Mouse (Mus musculus): Measurements from ENCODE around the gene Epb41l4b.

Gene Epb41l4b

GRCm38 (mm10) chr4:57113472-57114216 is 29.6 kb downstream of the Epb41l4b start:
- no peak for DNase-seq (ENCODE audit: low spot score)

GRCm38 (mm10) chr4:57111992-57112540 is 31.2 kb downstream of the Epb41l4b start:
- DNase-seq (ENCODE audit: low spot score): no peak

- DNase-seq (ENCODE audit: low spot score): no peak
Measured at GRCm38 (mm10) chr4:57111411-57111810, 31.8 kb downstream of the Epb41l4b start.

GRCm38 (mm10) chr4:57109543-57109942 is 33.7 kb downstream of the Epb41l4b start:
- no peak for DNase-seq (ENCODE audit: low spot score)

GRCm38 (mm10) chr4:57105339-57105738 is 37.9 kb downstream of the Epb41l4b start:
- no peak for DNase-seq (ENCODE audit: low spot score)

- no peak for DNase-seq (ENCODE audit: low spot score)
Measured at GRCm38 (mm10) chr4:57103830-57104229, 39.4 kb downstream of the Epb41l4b start.

- no peak for DNase-seq (ENCODE audit: low spot score)
Measured at GRCm38 (mm10) chr4:57101095-57101494, 42.1 kb downstream of the Epb41l4b start.

GRCm38 (mm10) chr4:57097411-57097810 is 45.8 kb downstream of the Epb41l4b start:
- DNase-seq (ENCODE audit: low spot score): no peak

GRCm38 (mm10) chr4:57095569-57095968 is 47.7 kb downstream of the Epb41l4b start:
- no peak for DNase-seq (ENCODE audit: low spot score)

GRCm38 (mm10) chr4:57091363-57091762 is 51.9 kb downstream of the Epb41l4b start:
- no peak for DNase-seq (ENCODE audit: low spot score)

- DNase-seq (ENCODE audit: low spot score): no peak
Measured at GRCm38 (mm10) chr4:57088301-57088700, 54.9 kb downstream of the Epb41l4b start.

GRCm38 (mm10) chr4:57085750-57086400 is 57.4 kb downstream of the Epb41l4b start:
- no peak for DNase-seq (ENCODE audit: low spot score)

GRCm38 (mm10) chr4:57083653-57084052 is 59.6 kb downstream of the Epb41l4b start:
- DNase-seq (ENCODE audit: low spot score): no peak

- no peak for DNase-seq (ENCODE audit: low spot score)
Measured at GRCm38 (mm10) chr4:57082775-57083428, 60.3 kb downstream of the Epb41l4b start.

- no peak for DNase-seq (ENCODE audit: low spot score)
Measured at GRCm38 (mm10) chr4:57081463-57081862, 61.8 kb downstream of the Epb41l4b start.

- no peak for DNase-seq (ENCODE audit: low spot score)
Measured at GRCm38 (mm10) chr4:57073843-57074242, 69.4 kb downstream of the Epb41l4b start.

GRCm38 (mm10) chr4:57073174-57073573 is 70.1 kb downstream of the Epb41l4b start:
- DNase-seq (ENCODE audit: low spot score): no peak

GRCm38 (mm10) chr4:57070640-57071039 is 72.6 kb downstream of the Epb41l4b start:
- no peak for DNase-seq (ENCODE audit: low spot score)

- no peak for DNase-seq (ENCODE audit: low spot score)
Measured at GRCm38 (mm10) chr4:57068397-57068796, 74.8 kb downstream of the Epb41l4b start.

GRCm38 (mm10) chr4:57067801-57068200 is 75.4 kb downstream of the Epb41l4b start:
- no peak for DNase-seq (ENCODE audit: low spot score)

GRCm38 (mm10) chr4:57066936-57067335 is 76.3 kb downstream of the Epb41l4b start:
- no peak for DNase-seq (ENCODE audit: low spot score)

- peak; percentile 88 for DNase-seq (ENCODE audit: low spot score)
Measured at GRCm38 (mm10) chr4:57065273-57065672, 78.0 kb downstream of the Epb41l4b start.

- peak; percentile 52 for DNase-seq (ENCODE audit: low spot score)
Measured at GRCm38 (mm10) chr4:57064830-57065229, 78.4 kb downstream of the Epb41l4b start.

Measured in testis, postnatal 10 days (tissue).